Mouse (Mus musculus): ENCODE measurements at regions not wholly inside any gene's neighbourhood (a gene's known extent, or its start where the extent isn't known, plus 50 kb on each side); places are given as distances from the start of the nearest gene placed in this dataset.
"Not testable (repeated sequence)": the region's sequence is repeated elsewhere in the genome, so short reads cannot be mapped to it uniquely, and the experiment has no call there.

- H3K27me3 ChIP-seq (ENCODE audit: control insufficient read depth, insufficient read depth, low read length); DNase-seq (ENCODE audit: low spot score); H3K4me2 ChIP-seq (ENCODE audit: low read depth, low read length); H3K4me3 ChIP-seq (ENCODE audit: low read depth, low read length); H3K27ac ChIP-seq (replicated peaks; ENCODE audit: low read depth, low read length); H3K9ac ChIP-seq (replicated peaks; ENCODE audit: low read length); ATAC-seq (replicated peaks; ENCODE audit: insufficient number of reproducible peaks, low FRiP score, low TSS enrichment, low read depth); H3K4me1 ChIP-seq (ENCODE audit: control insufficient read depth, insufficient read depth, low read length); H3K9me3 ChIP-seq (replicated peaks; ENCODE audit: control insufficient read depth, low read length); H3K36me3 ChIP-seq (replicated peaks; ENCODE audit: control insufficient read depth, insufficient read depth, low read depth, low read length): not testable (repeated sequence)
- 73% methylated on average over 5 of the region's 5 CpGs for WGBS
Observed at GRCm38 (mm10) chr14:53343849-53344248, 848.3 kb upstream of the Olfr1507 start.

- H3K4me2 ChIP-seq (ENCODE audit: low read depth, low read length); H3K4me3 ChIP-seq (ENCODE audit: low read depth, low read length); ATAC-seq (replicated peaks; ENCODE audit: insufficient number of reproducible peaks, low FRiP score, low TSS enrichment, low read depth); H3K4me1 ChIP-seq (ENCODE audit: control insufficient read depth, insufficient read depth, low read length); H3K27ac ChIP-seq (replicated peaks; ENCODE audit: low read depth, low read length); H3K9ac ChIP-seq (replicated peaks; ENCODE audit: low read length); H3K36me3 ChIP-seq (replicated peaks; ENCODE audit: control insufficient read depth, insufficient read depth, low read depth, low read length); DNase-seq (ENCODE audit: low spot score); H3K27me3 ChIP-seq (ENCODE audit: control insufficient read depth, insufficient read depth, low read length); H3K9me3 ChIP-seq (replicated peaks; ENCODE audit: control insufficient read depth, low read length): not testable (repeated sequence)
- no CpG with 5 or more reads among the region's 4 CpGs for WGBS
Observed at GRCm38 (mm10) chr14:53339167-53339566, 843.6 kb upstream of the Olfr1507 start.

- H3K9ac ChIP-seq (replicated peaks; ENCODE audit: low read length); H3K27ac ChIP-seq (replicated peaks; ENCODE audit: low read depth, low read length); H3K36me3 ChIP-seq (replicated peaks; ENCODE audit: control insufficient read depth, insufficient read depth, low read depth, low read length); H3K4me1 ChIP-seq (ENCODE audit: control insufficient read depth, insufficient read depth, low read length); H3K4me2 ChIP-seq (ENCODE audit: low read depth, low read length); H3K4me3 ChIP-seq (ENCODE audit: low read depth, low read length); H3K9me3 ChIP-seq (replicated peaks; ENCODE audit: control insufficient read depth, low read length); DNase-seq (ENCODE audit: low spot score); ATAC-seq (replicated peaks; ENCODE audit: insufficient number of reproducible peaks, low FRiP score, low TSS enrichment, low read depth); H3K27me3 ChIP-seq (ENCODE audit: control insufficient read depth, insufficient read depth, low read length): not testable (repeated sequence)
- 66% methylated on average over 3 of the region's 8 CpGs for WGBS
Observed at GRCm38 (mm10) chr14:53337446-53337845, 841.9 kb upstream of the Olfr1507 start.

- not testable (repeated sequence) for DNase-seq (ENCODE audit: low spot score); H3K27ac ChIP-seq (replicated peaks; ENCODE audit: low read depth, low read length); ATAC-seq (replicated peaks; ENCODE audit: insufficient number of reproducible peaks, low FRiP score, low TSS enrichment, low read depth); H3K4me3 ChIP-seq (ENCODE audit: low read depth, low read length); H3K36me3 ChIP-seq (replicated peaks; ENCODE audit: control insufficient read depth, insufficient read depth, low read depth, low read length); H3K4me1 ChIP-seq (ENCODE audit: control insufficient read depth, insufficient read depth, low read length); H3K27me3 ChIP-seq (ENCODE audit: control insufficient read depth, insufficient read depth, low read length); H3K9ac ChIP-seq (replicated peaks; ENCODE audit: low read length); H3K9me3 ChIP-seq (replicated peaks; ENCODE audit: control insufficient read depth, low read length); H3K4me2 ChIP-seq (ENCODE audit: low read depth, low read length)
- 0% methylated on average over 1 of the region's 2 CpGs for WGBS
Observed at GRCm38 (mm10) chr14:53336705-53337104, 841.2 kb upstream of the Olfr1507 start.

- H3K36me3 ChIP-seq (replicated peaks; ENCODE audit: control insufficient read depth, insufficient read depth, low read depth, low read length); DNase-seq (ENCODE audit: low spot score); H3K9me3 ChIP-seq (replicated peaks; ENCODE audit: control insufficient read depth, low read length); H3K27me3 ChIP-seq (ENCODE audit: control insufficient read depth, insufficient read depth, low read length); H3K4me1 ChIP-seq (ENCODE audit: control insufficient read depth, insufficient read depth, low read length); H3K9ac ChIP-seq (replicated peaks; ENCODE audit: low read length); H3K27ac ChIP-seq (replicated peaks; ENCODE audit: low read depth, low read length); H3K4me2 ChIP-seq (ENCODE audit: low read depth, low read length); ATAC-seq (replicated peaks; ENCODE audit: insufficient number of reproducible peaks, low FRiP score, low TSS enrichment, low read depth); H3K4me3 ChIP-seq (ENCODE audit: low read depth, low read length): not testable (repeated sequence)
- WGBS, result no CpG with 5 or more reads among the region's 4 CpGs
Observed at GRCm38 (mm10) chr14:53334451-53334850, 838.9 kb upstream of the Olfr1507 start.

GRCm38 (mm10) chr14:53331153-53331552 lies 835.6 kb upstream of the Olfr1507 start:
- not testable (repeated sequence) for H3K4me3 ChIP-seq (ENCODE audit: low read depth, low read length)

GRCm38 (mm10) chr14:53324367-53324766 lies 828.8 kb upstream of the Olfr1507 start:
- not testable (repeated sequence) for ATAC-seq (replicated peaks; ENCODE audit: insufficient number of reproducible peaks, low FRiP score, low TSS enrichment, low read depth); DNase-seq (ENCODE audit: low spot score)
- WGBS, result no CpG with 5 or more reads among the region's 7 CpGs

More at GRCm38 (mm10) chr14:53331153-53331552, 835.6 kb upstream of the Olfr1507 start:
- H3K9ac ChIP-seq (replicated peaks; ENCODE audit: low read length); H3K4me1 ChIP-seq (ENCODE audit: control insufficient read depth, insufficient read depth, low read length); H3K9me3 ChIP-seq (replicated peaks; ENCODE audit: control insufficient read depth, low read length); H3K27ac ChIP-seq (replicated peaks; ENCODE audit: low read depth, low read length); H3K4me2 ChIP-seq (ENCODE audit: low read depth, low read length); H3K27me3 ChIP-seq (ENCODE audit: control insufficient read depth, insufficient read depth, low read length); H3K36me3 ChIP-seq (replicated peaks; ENCODE audit: control insufficient read depth, insufficient read depth, low read depth, low read length); ATAC-seq (replicated peaks; ENCODE audit: insufficient number of reproducible peaks, low FRiP score, low TSS enrichment, low read depth); DNase-seq (ENCODE audit: low spot score): not testable (repeated sequence)

GRCm38 (mm10) chr14:53318512-53319309 lies 823.2 kb upstream of the Olfr1507 start:
- not testable (repeated sequence) for H3K4me3 ChIP-seq (ENCODE audit: low read depth, low read length); H3K27ac ChIP-seq (replicated peaks; ENCODE audit: low read depth, low read length); ATAC-seq (replicated peaks; ENCODE audit: insufficient number of reproducible peaks, low FRiP score, low TSS enrichment, low read depth); H3K4me1 ChIP-seq (ENCODE audit: control insufficient read depth, insufficient read depth, low read length); DNase-seq (ENCODE audit: low spot score); H3K4me2 ChIP-seq (ENCODE audit: low read depth, low read length); H3K27me3 ChIP-seq (ENCODE audit: control insufficient read depth, insufficient read depth, low read length); H3K9me3 ChIP-seq (replicated peaks; ENCODE audit: control insufficient read depth, low read length); H3K36me3 ChIP-seq (replicated peaks; ENCODE audit: control insufficient read depth, insufficient read depth, low read depth, low read length); H3K9ac ChIP-seq (replicated peaks; ENCODE audit: low read length)
- WGBS, result no CpG with 5 or more reads among the region's 9 CpGs

More at GRCm38 (mm10) chr14:53324367-53324766, 828.8 kb upstream of the Olfr1507 start:
- not testable (repeated sequence) for H3K9ac ChIP-seq (replicated peaks; ENCODE audit: low read length); H3K4me2 ChIP-seq (ENCODE audit: low read depth, low read length); H3K9me3 ChIP-seq (replicated peaks; ENCODE audit: control insufficient read depth, low read length); H3K27me3 ChIP-seq (ENCODE audit: control insufficient read depth, insufficient read depth, low read length); H3K36me3 ChIP-seq (replicated peaks; ENCODE audit: control insufficient read depth, insufficient read depth, low read depth, low read length); H3K27ac ChIP-seq (replicated peaks; ENCODE audit: low read depth, low read length); H3K4me3 ChIP-seq (ENCODE audit: low read depth, low read length); H3K4me1 ChIP-seq (ENCODE audit: control insufficient read depth, insufficient read depth, low read length)

Data from embryonic facial prominence, embryonic 11.5 days (tissue).